Mouse (Mus musculus) heart, embryonic 16.5 days (tissue): ENCODE measurements around the gene Tktl2. TPM values are rescaled to one million over a fixed set of nuclear protein-coding genes. Genes with fewer than 3 reads are reported as not detected.

Experiments used
- ATAC-seq: fragments of 200-750 bp; cut with Nextera tagmentation; replicated peaks from 2 replicates; pipeline ENCODE4 v1.8.0; 2017; ENCODE audit warnings: moderate number of reproducible peaks; ENCODE audit not compliant: insufficient read depth, low FRiP score; ENCODE audit errors: extremely low read depth
- H3K27ac ChIP-seq: fragments of 300-500 bp; sonication (generic); 2 replicates; pipeline ENCODE4 v1.5.1; 2014; ENCODE audit warnings: mild to moderate bottlenecking, low read length, control low read depth, moderate library complexity
- H3K27me3 ChIP-seq: fragments of 300-500 bp; sonication (generic); 2 replicates; pipeline ENCODE4 v1.6.1; 2014; ENCODE audit warnings: low read length, mixed read lengths; ENCODE audit not compliant: control insufficient read depth, insufficient read depth
- H3K36me3 ChIP-seq: fragments of 300-500 bp; sonication (generic); 2 replicates; pipeline ENCODE4 v1.6.1; 2014; ENCODE audit not compliant: control insufficient read depth, insufficient read depth
- H3K4me1 ChIP-seq: fragments of 300-500 bp; sonication (generic); 2 replicates; pipeline ENCODE4 v1.6.1; 2014; ENCODE audit warnings: low read length, mixed read lengths; ENCODE audit not compliant: control insufficient read depth, insufficient read depth
- H3K4me2 ChIP-seq: fragments of 300-500 bp; sonication (generic); 2 replicates; pipeline ENCODE4 v1.6.1; 2014; ENCODE audit warnings: low read depth, mild to moderate bottlenecking, control low read depth, low read length
- H3K4me3 ChIP-seq: fragments of 300-500 bp; sonication (generic); 2 replicates; pipeline ENCODE4 v1.5.1; 2014; ENCODE audit warnings: mild to moderate bottlenecking, control low read depth, low read length
- H3K9ac ChIP-seq: fragments of 300-500 bp; sonication (generic); 2 replicates; pipeline ENCODE4 v1.6.1; 2014; ENCODE audit warnings: low read length, control low read depth
- H3K9me3 ChIP-seq: fragments of 300-500 bp; sonication (generic); replicated peaks from 2 replicates; pipeline ENCODE4 v1.6.1; 2016; ENCODE audit warnings: low read length; ENCODE audit not compliant: control insufficient read depth
- WGBS: fragments of 180-500 bp; shearing (Covaris S2); extraction: QIAGEN DNeasy Blood & Tissue Kit; methylation state at CpG from one replicate; pipeline ENCODE4 v1.1.7; 2014; 5-methylcytosine and 5-hydroxymethylcytosine counted together
- polyA plus RNA-seq: library from polyadenylated mRNA; unstranded; fragments of >200 nt; fragmentation: Nextera tagmentation; extraction: Ambion mirVana; gene quantifications from 2 replicates; pipeline ENCODE4 v1.2.1, GENCODE M21; 2015

The Tktl2 gene
- polyA plus RNA-seq, 1 experiment from 2014 or later = not detected

- no peaks in the 10 kb centered on the region for H3K36me3 ChIP-seq
- no peaks in the 10 kb centered on the region for H3K9me3 ChIP-seq
- H3K4me3 ChIP-seq = no peak overlapping the region
- H3K27me3 ChIP-seq = no peaks in the 10 kb centered on the region
- H3K9ac ChIP-seq = no peak overlapping the region
- H3K4me1 ChIP-seq = no peaks in the 10 kb centered on the region
- 61% methylated on average over 2 of the region's 2 CpGs for WGBS
- H3K27ac ChIP-seq = no peak overlapping the region
- no peak overlapping the region for H3K4me2 ChIP-seq
- ATAC-seq = no peak
Observed at GRCm38 (mm10) chr8:66503381-66503780, 8.2 kb upstream of the Tktl2 start.

GRCm38 (mm10) chr8:66519149-66519548 lies 7.6 kb downstream of the Tktl2 start:
- Histone ChIP-seq H3K9ac (no peak overlapping the region), H3K27ac (no peak overlapping the region), H3K36me3 (no peaks in the 10 kb centered on the region), H3K27me3 (no peaks in the 10 kb centered on the region), H3K9me3 (no peaks in the 10 kb centered on the region), H3K4me1 (no peaks in the 10 kb centered on the region), H3K4me3 (no peak overlapping the region), H3K4me2 (no peak overlapping the region)
- WGBS = 79% methylated on average over 2 of the region's 2 CpGs
- ATAC-seq = no peak

- no peak overlapping the region for H3K27ac ChIP-seq
- H3K27me3 ChIP-seq = no peaks in the 10 kb centered on the region
- H3K9me3 ChIP-seq = no peaks in the 10 kb centered on the region
- no peaks in the 10 kb centered on the region for H3K4me1 ChIP-seq
- no peaks in the 10 kb centered on the region for H3K36me3 ChIP-seq
- no peak overlapping the region for H3K9ac ChIP-seq
- H3K4me2 ChIP-seq = no peak overlapping the region
- no peak for ATAC-seq
- no peak overlapping the region for H3K4me3 ChIP-seq
Observed at GRCm38 (mm10) chr8:66520576-66520975, 9.0 kb downstream of the Tktl2 start.

- H3K9ac ChIP-seq = no peak overlapping the region
- no peak overlapping the region for H3K27ac ChIP-seq
- ATAC-seq = no peak
- H3K27me3 ChIP-seq = no peaks in the 10 kb centered on the region
- no peaks in the 10 kb centered on the region for H3K9me3 ChIP-seq
- H3K4me3 ChIP-seq = no peak overlapping the region
- no peaks in the 10 kb centered on the region for H3K36me3 ChIP-seq
- H3K4me1 ChIP-seq = no peaks in the 10 kb centered on the region
- no peak overlapping the region for H3K4me2 ChIP-seq
- 11% methylated on average over 7 of the region's 7 CpGs for WGBS
Observed at GRCm38 (mm10) chr8:66550092-66550491, 38.5 kb downstream of the Tktl2 start.

Other genes starting within 250 kb of the Tktl2 start
- gene Tma16, start 25.2 kb upstream of the Tktl2 start, polyA plus RNA-seq = 6.4 and 8.4 TPM in 2 replicates
- not detected in 2 replicates for gene Npy5r, start 176.4 kb downstream of the Tktl2 start, polyA plus RNA-seq
- gene Npy1r, start 185.4 kb downstream of the Tktl2 start, polyA plus RNA-seq = 2.5 and 4.0 TPM in 2 replicates